Mouse (Mus musculus) midbrain, postnatal 0 days (tissue): Measurements from ENCODE around the gene Micu1. TPM values are rescaled to one million over a fixed set of nuclear protein-coding genes. Genes with fewer than 3 reads are reported as not detected.
"Not testable (repeated sequence)": the region's sequence is repeated elsewhere in the genome, so short reads cannot be mapped to it uniquely, and the experiment has no call there.

Source experiments
- ATAC-seq: fragments of 200-750 bp; cut with Nextera tagmentation; 2 replicates; pipeline ENCODE4 v1.8.0; 2017; ENCODE audit warnings: moderate number of reproducible peaks, mild to moderate bottlenecking, moderate TSS enrichment, moderate library complexity; ENCODE audit not compliant: low FRiP score
- DNase-seq: peaks from one replicate; pipeline ENCODE4 v3.0.0-alpha.2; 2015; ENCODE audit warnings: low spot score
- H3K27ac ChIP-seq: fragments of 300-500 bp; sonication (generic); 2 replicates; pipeline ENCODE4 v1.5.1; 2014; ENCODE audit warnings: low read depth, mild to moderate bottlenecking, low read length, mixed read lengths
- H3K27me3 ChIP-seq: fragments of 300-500 bp; sonication (generic); 2 replicates; pipeline ENCODE4 v1.6.1; 2014; ENCODE audit warnings: low read length, control low read depth, mixed read lengths; ENCODE audit not compliant: insufficient read depth
- H3K36me3 ChIP-seq: fragments of 300-500 bp; sonication (generic); 2 replicates; pipeline ENCODE4 v1.6.1; 2014; ENCODE audit warnings: low read length, control low read depth, mixed read lengths; ENCODE audit not compliant: insufficient read depth
- H3K4me1 ChIP-seq: fragments of 300-500 bp; sonication (generic); 2 replicates; pipeline ENCODE4 v1.6.1; 2014; ENCODE audit warnings: mild to moderate bottlenecking, control low read depth, antibody characterized with exemption, low read length, mixed read lengths; ENCODE audit not compliant: insufficient read depth
- H3K4me2 ChIP-seq: fragments of 300-500 bp; sonication (generic); 2 replicates; pipeline ENCODE4 v1.6.1; 2014; ENCODE audit warnings: low read depth, mild to moderate bottlenecking, low read length, mixed read lengths; ENCODE audit not compliant: poor library complexity, severe bottlenecking
- H3K4me3 ChIP-seq: fragments of 300-500 bp; sonication (generic); 2 replicates; pipeline ENCODE4 v1.5.1; 2014; ENCODE audit warnings: low read depth, mild to moderate bottlenecking, low read length, moderate library complexity
- H3K9ac ChIP-seq: fragments of 300-500 bp; sonication (generic); replicated peaks from 2 replicates; pipeline ENCODE4 v1.6.1; 2014; ENCODE audit warnings: mild to moderate bottlenecking, low read length, moderate library complexity, mixed read lengths; ENCODE audit not compliant: poor library complexity, severe bottlenecking
- H3K9me3 ChIP-seq: fragments of 300-500 bp; sonication (generic); 2 replicates; pipeline ENCODE4 v1.6.1; 2016; ENCODE audit warnings: low read length, control low read depth
- CTCF ChIP-seq: IDR thresholded peaks from 2 replicates; pipeline ENCODE4 v1.5.1; 2016; ENCODE audit warnings: antibody characterized with exemption, mild to moderate bottlenecking
- WGBS: fragments of 180-500 bp; shearing (Covaris S2); extraction: QIAGEN DNeasy Blood & Tissue Kit; methylation state at CpG from one replicate; pipeline ENCODE4 v1.1.7; 2014; 5-methylcytosine and 5-hydroxymethylcytosine counted together
- polyA plus RNA-seq: library from polyadenylated mRNA; unstranded; fragments of >200 nt; fragmentation: Nextera tagmentation; extraction: Ambion mirVana; gene quantifications from 2 replicates; pipeline ENCODE4 v1.2.1, GENCODE M21; 2015
- total RNA-seq: library from RNA; depleted of rRNA; stranded (reverse); fragments of >200 nt; gene quantifications from 2 replicates; pipeline ENCODE4 v1.2.3, GENCODE M21; 2014

The Micu1 gene
- total and polyA plus RNA-seq, 2 experiments from 2014 or later, result 61.1 to 70.9 TPM

DNA sequence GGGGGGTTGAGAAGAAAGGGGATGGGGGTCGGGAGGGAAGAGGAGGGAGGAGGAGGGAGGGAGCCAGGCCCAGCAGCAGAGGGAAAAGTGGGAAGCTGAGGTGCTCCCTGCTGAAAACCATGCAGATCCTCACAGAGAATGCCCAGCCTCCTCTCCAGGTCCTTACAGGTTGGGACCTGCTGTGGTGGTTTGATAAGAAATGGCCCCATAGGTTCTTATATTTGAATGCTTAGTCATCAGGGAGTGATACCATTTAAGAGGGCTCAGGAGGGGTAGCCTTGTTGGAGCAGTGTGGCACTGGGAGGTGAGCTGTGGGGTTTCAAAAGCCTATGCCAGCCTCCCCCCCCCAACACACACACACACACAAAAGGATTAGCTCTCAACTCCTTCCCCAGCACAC lies 173.1 kb downstream of the Micu1 start:
- H3K4me1 ChIP-seq, result no peaks in the 10 kb centered on the region
- DNase-seq (no peak), ATAC-seq (no peak)
- H3K4me3 ChIP-seq, result no peak overlapping the region
- no peak overlapping the region for H3K27ac ChIP-seq
- no peak for TF ChIP-seq CTCF
- H3K4me2 ChIP-seq, result no peak overlapping the region
- H3K9ac ChIP-seq, result no peak overlapping the region
- WGBS, result 22% methylated on average over 1 of the region's 1 CpGs
- no peaks in the 10 kb centered on the region for H3K9me3 ChIP-seq
- no peaks in the 10 kb centered on the region for H3K27me3 ChIP-seq
- no peaks in the 10 kb centered on the region for H3K36me3 ChIP-seq

DNA sequence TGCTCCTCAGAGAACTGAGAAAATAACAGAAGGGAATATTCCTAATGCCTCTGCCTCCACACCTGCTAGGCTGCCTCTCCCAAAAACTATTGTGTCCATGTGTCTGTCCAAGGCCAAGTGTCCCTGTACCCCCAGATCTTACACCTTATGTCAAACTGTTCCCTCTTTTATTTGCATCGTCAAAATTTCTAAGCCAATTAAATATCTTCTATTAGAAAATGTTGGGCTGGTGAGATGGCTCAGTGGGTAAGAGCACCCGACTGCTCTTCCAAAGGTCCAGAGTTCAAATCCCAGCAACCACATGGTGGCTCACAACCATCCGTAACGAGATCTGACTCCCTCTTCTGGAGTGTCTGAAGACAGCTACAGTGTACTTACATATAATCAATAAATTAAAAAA lies 174.4 kb downstream of the Micu1 start:
- H3K4me1 ChIP-seq, DNase-seq, H3K27me3 ChIP-seq, H3K27ac ChIP-seq, H3K4me3 ChIP-seq, H3K9me3 ChIP-seq, H3K36me3 ChIP-seq, H3K9ac ChIP-seq, ATAC-seq, H3K4me2 ChIP-seq: not testable (repeated sequence)
- WGBS, result 91% methylated on average over 3 of the region's 4 CpGs

DNA sequence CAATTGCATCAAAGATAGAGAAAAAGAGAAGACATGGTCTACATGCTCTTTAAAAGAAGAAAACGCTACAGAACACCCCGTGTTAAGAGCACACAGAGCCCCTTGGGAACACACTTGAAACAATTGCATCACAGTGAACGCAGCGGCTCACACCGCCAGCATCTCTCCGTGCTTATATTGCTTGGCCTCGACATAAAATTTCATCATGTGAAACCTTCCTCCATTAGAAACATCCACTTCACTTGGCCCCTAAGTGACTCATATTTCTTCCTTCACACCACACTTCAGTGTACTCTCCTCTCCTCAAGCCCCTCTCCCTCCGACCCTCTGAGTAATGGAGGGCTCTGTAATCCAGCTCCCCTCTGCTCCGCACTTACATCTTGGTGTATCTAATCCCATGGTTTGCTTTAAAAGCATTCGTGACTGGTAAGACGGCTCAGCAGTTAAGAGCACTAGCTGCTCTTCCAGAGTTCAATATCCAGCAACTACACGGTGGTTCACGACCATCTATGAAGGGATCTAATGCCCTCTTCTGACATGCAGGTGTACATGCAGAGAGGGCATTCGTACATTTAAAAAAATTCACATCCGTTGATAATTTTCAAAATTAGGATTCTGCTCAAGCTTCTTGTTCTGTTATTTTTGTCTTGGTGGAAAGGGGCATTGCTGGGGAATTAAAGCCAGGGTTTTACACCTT lies 175.3 kb downstream of the Micu1 start:
- peak; percentile 31; the same call in 1 of the 2 replicates for TF ChIP-seq CTCF
- Histone ChIP-seq H3K27me3 (no peaks in the 10 kb centered on the region), H3K4me2 (no peak overlapping the region), H3K9me3 (no peaks in the 10 kb centered on the region), H3K4me3 (no peak overlapping the region), H3K27ac (no peak overlapping the region), H3K36me3 (no peaks in the 10 kb centered on the region), H3K9ac (no peak overlapping the region), H3K4me1 (peaks cover 3% of the 10 kb centered on the region; the same call in 1 of the 2 replicates)
- DNase-seq (no peak), ATAC-seq (no peak)
- WGBS, result 77% methylated on average over 15 of the region's 15 CpGs

DNA sequence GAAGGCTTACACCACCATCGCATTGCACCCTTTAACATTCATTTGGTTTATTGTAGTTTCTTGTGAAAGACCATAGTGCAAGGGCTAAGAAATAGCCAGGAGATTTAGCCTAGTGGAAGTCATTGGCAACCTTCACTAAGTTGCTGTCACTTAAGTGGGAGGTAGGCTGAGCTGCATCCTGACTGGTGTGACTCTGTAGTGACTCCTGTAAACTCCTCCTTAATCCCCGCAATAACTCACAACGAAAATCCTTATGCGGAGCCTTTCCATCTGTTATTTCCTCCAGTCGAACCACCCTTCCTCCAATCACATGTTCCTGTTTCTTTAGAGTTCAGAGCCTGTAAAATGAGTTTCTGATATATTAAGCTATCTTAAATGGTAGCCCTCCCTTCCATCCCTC lies 176.5 kb downstream of the Micu1 start:
- DNase-seq, result peak; percentile 50

DNA sequence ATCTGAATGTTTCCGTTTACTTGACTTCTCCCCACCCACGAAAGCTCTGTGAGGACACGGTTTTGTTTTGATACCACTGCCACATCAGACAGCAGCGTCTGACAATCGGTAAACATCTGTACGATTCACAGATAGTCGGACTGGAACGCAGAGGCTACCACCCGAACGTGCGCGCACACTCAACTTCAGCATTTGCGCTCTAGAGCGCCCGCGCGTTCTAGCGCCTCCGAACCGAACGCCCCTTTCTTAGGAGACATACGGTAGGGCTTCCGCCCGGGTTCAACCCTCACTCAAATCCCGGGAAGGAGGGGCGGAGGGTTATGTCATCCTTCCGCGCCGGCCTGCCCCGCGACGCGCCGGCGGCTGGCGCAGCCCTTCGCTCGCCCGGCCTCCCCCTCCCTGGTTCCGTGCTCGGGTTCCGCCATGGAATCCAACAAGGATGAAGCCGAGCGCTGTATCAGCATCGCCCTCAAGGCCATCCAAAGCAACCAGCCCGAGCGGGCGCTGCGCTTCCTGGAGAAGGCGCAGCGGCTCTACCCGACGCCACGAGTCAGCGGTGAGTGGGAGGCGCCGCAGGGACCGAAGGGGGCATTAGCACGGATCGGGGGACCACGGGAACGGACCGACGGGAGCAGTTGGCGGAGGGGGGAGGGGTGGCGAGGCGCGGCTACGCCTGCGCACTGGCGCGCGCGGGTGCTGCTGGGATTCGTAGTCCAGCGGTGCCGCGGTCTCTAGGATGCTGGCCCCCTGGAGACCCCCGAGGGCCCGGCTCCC lies 177.2 kb downstream of the Micu1 start, which contains the start of gene Dnajb12:
TSS of gene Dnajb12 (plus strand) at position 302 of the 774 bp plus-strand sequence.
- Histone ChIP-seq H3K27ac (peak within 1 kb of the TSS; percentile 99), H3K4me3 (peak within 1 kb of the TSS; percentile 79), H3K36me3 (no peaks in the 10 kb centered on the region), H3K4me1 (peaks cover 3% of the 10 kb centered on the region; the same call in 1 of the 2 replicates), H3K27me3 (no peaks in the 10 kb centered on the region), H3K9ac (peak within 1 kb of the TSS; percentile 97), H3K4me2 (peak within 1 kb of the TSS; percentile 58), H3K9me3 (no peaks in the 10 kb centered on the region)
- ATAC-seq (peak; percentile 94), DNase-seq (peak; percentile 97)
- WGBS, result under 1% methylated on average over 79 of the region's 80 CpGs
- TF ChIP-seq CTCF, result peak; percentile 16

More for the DNA sequence above, 176.5 kb downstream of the Micu1 start:
- Histone ChIP-seq H3K27me3 (no peaks in the 10 kb centered on the region), H3K9me3 (no peaks in the 10 kb centered on the region), H3K27ac (peak overlapping the region; percentile 99), H3K4me3 (peak overlapping the region; percentile 79), H3K9ac (0 out of 2 replicates have a peak overlapping the region, but pooled peaks have one; percentile 97), H3K4me1 (peaks cover 3% of the 10 kb centered on the region; the same call in 1 of the 2 replicates), H3K4me2 (peak overlapping the region; percentile 58), H3K36me3 (no peaks in the 10 kb centered on the region)
- no peak for TF ChIP-seq CTCF
- ATAC-seq, result peak; percentile 34; the same call in 1 of the 2 replicates
- WGBS, result 16% methylated on average over 5 of the region's 5 CpGs

DNA sequence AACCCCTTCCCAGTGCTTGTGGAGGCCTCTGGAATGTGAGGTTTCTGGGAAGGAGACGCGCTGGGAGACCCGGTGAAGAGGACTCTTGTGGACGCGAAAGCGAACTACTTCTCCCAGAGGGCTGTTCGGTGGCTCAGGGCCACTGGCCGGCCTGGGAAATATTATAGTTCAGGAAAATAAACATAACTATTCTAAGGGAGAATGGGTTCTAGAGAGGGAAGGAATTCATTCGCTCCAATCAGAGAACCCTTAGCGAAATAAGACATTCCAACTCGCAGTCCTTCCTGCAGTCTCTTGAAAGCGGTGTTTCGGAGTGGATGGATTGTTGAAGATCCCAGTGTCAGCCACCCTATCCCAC lies 177.7 kb downstream of the Micu1 start:
- peak; percentile 57 for ATAC-seq

More for the DNA sequence above, 177.7 kb downstream of the Micu1 start:
- Histone ChIP-seq H3K9me3 (no peaks in the 10 kb centered on the region), H3K4me3 (peak overlapping the region; percentile 79), H3K27ac (peak overlapping the region; percentile 99), H3K4me2 (peak overlapping the region; percentile 58), H3K9ac (peak overlapping the region; percentile 97), H3K36me3 (no peaks in the 10 kb centered on the region), H3K4me1 (peaks cover 3% of the 10 kb centered on the region; the same call in 1 of the 2 replicates), H3K27me3 (no peaks in the 10 kb centered on the region)
- DNase-seq, result no peak
- WGBS, result under 1% methylated on average over 13 of the region's 13 CpGs
- no peak for TF ChIP-seq CTCF
